Mouse (Mus musculus) brain, embryonic 14.5 days (tissue): ENCODE measurements around the gene Mettl11b.

Experiments
- CTCF ChIP-seq: fragments of 200-500 bp; IDR thresholded peaks from 2 replicates; pipeline ENCODE4 v1.5.1; 2012; ENCODE audit warnings: inconsistent platforms, mild to moderate bottlenecking, moderate library complexity, borderline replicate concordance; ENCODE audit not compliant: insufficient read depth, insufficient read length; ENCODE audit errors: extremely low read depth
- POLR2A ChIP-seq: fragments of 200-500 bp; IDR thresholded peaks from 2 replicates; pipeline ENCODE4 v1.6.1; 2012; ENCODE audit warnings: mild to moderate bottlenecking, inconsistent platforms, borderline replicate concordance; ENCODE audit not compliant: poor library complexity, insufficient read depth, insufficient read length, severe bottlenecking; ENCODE audit errors: extremely low read depth

DNA sequence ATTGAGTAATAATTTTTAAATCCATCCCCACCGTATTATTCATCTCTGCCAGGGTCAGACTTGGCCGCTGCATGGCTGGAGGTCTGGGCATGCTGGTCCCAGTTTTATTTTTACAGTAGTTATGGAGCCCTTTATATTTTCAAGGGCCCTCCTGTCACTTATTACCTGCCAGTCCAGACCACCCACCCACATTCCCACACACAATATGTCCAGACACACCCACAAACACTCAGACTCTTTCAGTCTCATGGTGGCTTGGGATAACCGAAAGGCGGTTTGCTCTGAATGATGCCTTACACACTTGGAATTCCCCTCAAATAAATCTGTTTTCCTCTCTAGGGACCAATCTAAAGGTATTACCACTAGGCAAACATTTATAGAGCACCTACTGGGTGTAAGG lies 55.1 kb downstream of the Mettl11b start:
- TF ChIP-seq CTCF (no peak), POLR2A (no peak)
